Mouse (Mus musculus): ENCODE results near the gene Sptssa.

The Sptssa gene

GRCm38 (mm10) chr12:54654741-54655140 lies 1.6 kb downstream of the Sptssa start:
- no peak for DNase-seq

- DNase-seq, result peak; percentile 28
Measured at GRCm38 (mm10) chr12:54654141-54654540, 2.2 kb downstream of the Sptssa start.

- no peak for DNase-seq
Measured at GRCm38 (mm10) chr12:54652346-54652745, 4.0 kb downstream of the Sptssa start.

GRCm38 (mm10) chr12:54651820-54652219 lies 4.6 kb downstream of the Sptssa start:
- DNase-seq, result peak; percentile 18

GRCm38 (mm10) chr12:54651158-54651557 lies 5.2 kb downstream of the Sptssa start:
- DNase-seq, result no peak

GRCm38 (mm10) chr12:54644947-54645346 lies 11.4 kb downstream of the Sptssa start:
- DNase-seq, result no peak

- DNase-seq, result no peak
Measured at GRCm38 (mm10) chr12:54643320-54643892, 13.0 kb downstream of the Sptssa start.

DNA sequence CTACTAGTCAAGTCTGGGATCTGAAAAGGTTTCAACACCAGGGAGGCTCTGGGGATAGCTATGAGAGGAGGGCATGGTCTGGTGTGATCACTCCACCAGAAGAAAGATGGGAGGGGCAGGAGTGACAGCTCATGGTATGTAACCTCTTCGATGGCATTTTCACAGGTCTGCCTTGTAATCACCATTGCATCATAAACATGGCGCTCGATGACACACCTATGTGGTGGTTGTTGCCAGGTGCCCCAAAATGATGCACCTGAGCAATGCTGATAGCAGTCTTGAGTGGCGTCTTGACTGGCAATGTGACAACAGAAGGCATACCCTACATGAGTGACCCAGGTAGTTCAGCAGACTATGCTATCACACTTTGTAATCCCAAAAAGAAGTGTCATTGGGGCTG lies 15.0 kb downstream of the Sptssa start:
- DNase-seq, result no peak

DNA sequence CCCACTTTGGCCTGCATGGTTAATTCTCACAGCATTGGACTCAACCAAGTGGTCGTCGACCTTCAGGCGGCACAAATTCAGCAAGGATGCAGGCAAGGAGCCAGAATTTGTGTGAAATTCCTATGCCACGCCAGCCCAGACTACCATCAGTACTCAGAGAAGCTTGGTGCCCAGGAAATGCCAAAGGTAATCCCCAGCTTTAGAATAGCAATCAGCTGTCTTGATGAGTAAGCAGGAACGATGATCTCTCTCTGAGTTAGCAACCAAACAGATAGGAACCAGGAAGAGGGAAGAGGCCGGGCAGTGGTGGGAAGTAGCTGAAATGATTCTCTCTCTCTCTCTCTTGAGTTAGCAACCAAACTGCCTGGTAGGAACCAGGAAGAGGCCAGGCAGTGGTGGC lies 16.1 kb downstream of the Sptssa start:
- DNase-seq, result no peak

DNA sequence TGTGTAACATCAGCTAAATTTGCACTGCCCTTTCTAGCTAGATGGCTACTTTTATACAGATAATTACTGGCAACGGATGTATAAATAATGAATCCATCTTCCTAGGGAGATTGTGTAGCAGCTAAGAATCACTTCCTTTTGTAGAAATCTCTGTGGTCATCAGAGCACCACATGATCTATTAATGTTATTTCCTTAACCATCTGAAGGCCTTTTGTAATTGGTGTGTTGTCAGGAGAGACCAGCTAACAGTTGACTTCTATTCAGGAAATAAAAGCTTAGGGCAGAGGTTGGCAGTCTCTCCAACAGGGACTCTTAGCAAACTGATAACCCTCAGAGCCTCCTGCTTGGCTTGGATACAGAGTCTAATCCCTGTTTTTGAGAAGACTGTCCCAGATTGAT lies 19.3 kb downstream of the Sptssa start:
- DNase-seq, result no peak

DNA sequence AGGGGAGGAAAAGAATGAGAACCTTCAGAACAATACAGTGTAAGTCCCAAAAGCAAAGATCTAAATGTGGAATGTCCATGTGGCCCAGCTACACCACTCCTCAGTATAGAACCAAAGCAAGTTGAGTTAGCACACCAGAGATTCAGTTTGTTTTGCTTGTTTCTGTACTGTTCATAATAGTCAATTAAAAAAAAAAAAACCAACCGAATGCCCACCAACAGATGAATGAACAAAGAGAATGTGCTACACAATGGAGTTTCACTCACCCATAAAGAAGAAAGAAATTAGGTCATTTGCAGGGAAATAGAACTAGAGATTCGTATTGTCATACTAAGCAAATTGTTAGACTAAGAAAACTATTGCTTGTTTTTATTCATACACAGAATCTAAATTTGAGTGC lies 24.2 kb downstream of the Sptssa start:
- DNase-seq, result no peak

DNA sequence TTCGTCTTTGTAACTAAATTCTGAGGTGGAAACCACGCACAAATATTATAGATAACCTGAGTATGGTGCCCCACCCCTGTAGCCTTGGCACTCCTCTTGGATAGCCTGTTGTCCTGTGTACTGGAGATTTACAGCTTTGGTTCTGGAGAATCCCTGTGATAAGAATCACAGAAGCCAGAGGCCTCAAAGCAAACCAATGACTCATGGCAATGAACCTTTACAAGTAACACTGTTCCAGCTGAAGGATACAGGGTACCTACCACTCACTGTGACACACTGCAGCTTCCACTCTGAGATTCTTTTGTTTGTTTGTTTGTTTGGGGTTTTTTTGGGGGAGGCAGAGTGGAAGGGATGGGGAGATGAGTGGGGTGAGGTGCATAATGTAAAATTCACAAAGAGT lies 34.4 kb downstream of the Sptssa start:
- no peak for DNase-seq

- DNase-seq, result no peak
Measured at GRCm38 (mm10) chr12:54620042-54620705, 36.2 kb downstream of the Sptssa start.

DNA sequence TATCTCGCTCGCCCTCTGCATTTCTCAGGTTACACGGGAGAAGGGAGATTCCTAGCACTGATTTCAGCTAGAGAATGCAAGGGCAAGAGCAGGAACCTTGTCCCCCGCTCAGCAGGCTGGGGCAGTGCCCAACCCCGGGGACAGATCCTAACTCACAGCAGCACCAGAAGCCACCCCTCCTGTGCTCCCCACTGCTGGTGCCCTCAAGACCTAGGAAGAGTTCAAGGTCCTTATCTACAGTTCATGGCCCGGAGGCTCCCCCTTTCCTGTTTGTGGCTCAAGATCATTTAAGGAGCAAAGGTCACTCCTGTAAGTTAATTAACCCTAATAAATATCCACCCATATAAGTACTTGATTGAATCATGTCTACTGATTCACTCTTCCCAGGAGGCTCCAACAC lies 47.4 kb downstream of the Sptssa start:
- DNase-seq, result no peak

- DNase-seq, result no peak
Measured at GRCm38 (mm10) chr12:54605203-54605602, 51.2 kb downstream of the Sptssa start.

GRCm38 (mm10) chr12:54603542-54604167 lies 52.7 kb downstream of the Sptssa start:
- no peak for DNase-seq

DNA sequence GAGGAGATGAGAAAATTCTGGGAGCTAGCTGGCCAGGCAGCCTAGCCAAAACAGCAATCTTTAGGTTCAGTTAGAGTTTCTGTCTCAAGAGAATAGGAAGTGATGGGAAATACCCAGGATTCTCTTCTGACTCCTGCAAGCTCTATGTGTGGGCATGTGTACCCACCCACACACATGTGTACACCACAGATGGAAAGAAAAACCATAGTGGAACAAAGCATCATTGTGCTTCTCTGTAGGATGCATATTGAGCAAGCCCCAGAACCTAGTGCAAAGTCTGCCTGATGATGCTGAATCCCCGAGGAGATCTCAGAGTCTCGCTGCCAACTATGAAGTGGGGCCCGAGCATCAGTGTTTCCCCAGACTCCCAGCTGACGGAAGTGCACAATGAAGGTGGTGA lies 55.9 kb downstream of the Sptssa start:
- no peak for DNase-seq

DNA sequence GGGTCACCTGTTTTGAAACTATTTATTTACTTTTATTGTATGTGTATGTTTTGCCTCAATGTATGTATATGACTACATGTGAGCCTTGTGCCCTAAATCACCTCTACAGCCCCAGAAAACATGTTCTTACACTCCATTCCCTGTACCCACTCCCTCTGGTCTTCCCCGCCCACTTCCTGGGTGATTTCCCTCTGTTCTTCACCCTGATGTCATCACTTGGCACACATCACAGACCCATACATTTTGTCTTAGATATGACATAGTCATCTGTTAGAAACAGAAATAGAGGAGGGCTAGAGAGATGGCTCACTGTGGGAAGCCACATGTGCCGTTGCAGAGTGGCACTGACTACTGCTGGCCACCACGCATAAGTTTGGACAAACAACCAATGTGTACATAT lies 58.0 kb downstream of the Sptssa start:
- DNase-seq, result no peak

- no peak for DNase-seq
Measured at GRCm38 (mm10) chr12:54596715-54597114, 59.7 kb downstream of the Sptssa start.

All from lung, postnatal 10 days (tissue).